ENCODE assay signal across 13 mouse cellular contexts in the genomic region with DNA sequence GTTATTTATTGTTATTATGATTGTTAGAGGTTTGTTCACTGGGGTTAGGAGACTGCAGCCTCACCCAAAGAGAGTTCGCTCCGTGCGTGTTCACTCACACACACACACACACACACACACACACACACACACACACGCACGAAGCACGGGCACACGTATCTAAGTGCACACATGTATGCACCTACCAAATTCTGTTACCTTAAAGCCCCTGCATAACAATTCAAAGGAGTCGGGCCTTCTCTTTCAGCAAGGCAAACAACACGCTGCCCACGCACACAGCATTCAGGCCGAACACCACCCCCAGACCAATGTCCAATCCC. TPM values are rescaled to one million over a fixed set of nuclear protein-coding genes. Genes with fewer than 3 reads are reported as not detected.
DNase-seq lines count a peak whose midpoint lies in the region; ATAC-seq lines count a peak whose summit lies in the region.
"Had no signal": no experiment of that assay in that cellular context is flagged by ENCODE, and none has a peak within 500 bp of the region (broad histone marks: within the 10 kb centered on the region; RNA-seq: fewer than 3 reads in every experiment).

No protein-coding gene starts in this region.

- H3K9me3 ChIP-seq in heart, embryonic 15.5 days (replicated peaks): no peaks in the 10 kb centered on the region
- no peaks in the 10 kb centered on the region for H3K9me3 ChIP-seq in hindbrain, embryonic 16.5 days (ENCODE audit: control insufficient read depth, low read length)
- H3K9me3 ChIP-seq in liver, embryonic 12.5 days (replicated peaks): no peaks in the 10 kb centered on the region

- H3K27ac ChIP-seq in heart, embryonic 15.5 days: no peak overlapping the region
- peak overlapping the region; percentile 76 for H3K27ac ChIP-seq in hindbrain, embryonic 16.5 days (ENCODE audit: low read depth, low read length)
- no peak overlapping the region for H3K27ac ChIP-seq in liver, embryonic 12.5 days

- no peak for DNase-seq in heart, adult 18-20 months
- peak; percentile 38 for DNase-seq in ZHBTc4 (ENCODE audit: low read depth, low spot score)
- DNase-seq in frontal cortex, adult 2 months (ENCODE audit: extremely low spot score in 1 of 2, low spot score in 1 of 2): no peak
- no peak for DNase-seq in urinary bladder, postnatal 36 days (ENCODE audit: low spot score in 2 of 2)
- DNase-seq in gastrocnemius, postnatal 25 days: no peak
- DNase-seq: cerebellum, adult 11 months; layer of hippocampus, adult 9-11 months; thymus, postnatal 36 days had no signal

- no peak overlapping the region for H3K9ac ChIP-seq in heart, embryonic 15.5 days
- peak overlapping the region; percentile 38; the same call in 1 of the 2 replicates for H3K9ac ChIP-seq in hindbrain, embryonic 16.5 days (ENCODE audit: low read depth, low read length)
- no peak overlapping the region for H3K9ac ChIP-seq in liver, embryonic 12.5 days

- no peaks in the 10 kb centered on the region for H3K36me3 ChIP-seq in heart, embryonic 15.5 days
- no peaks in the 10 kb centered on the region for H3K36me3 ChIP-seq in hindbrain, embryonic 16.5 days (ENCODE audit: control insufficient read depth, insufficient read depth, low read length)
- no peaks in the 10 kb centered on the region for H3K36me3 ChIP-seq in liver, embryonic 12.5 days

- H3K4me2 ChIP-seq in heart, embryonic 15.5 days: no peak overlapping the region
- peak overlapping the region; percentile 45 for H3K4me2 ChIP-seq in hindbrain, embryonic 16.5 days (ENCODE audit: low read length)
- peak overlapping the region; percentile 35; the same call in 1 of the 2 replicates for H3K4me2 ChIP-seq in liver, embryonic 12.5 days

- H3K4me1 ChIP-seq in heart, embryonic 15.5 days (replicated peaks): peaks cover 11% of the 10 kb centered on the region
- H3K4me1 ChIP-seq in hindbrain, embryonic 16.5 days (ENCODE audit: control insufficient read depth, insufficient read depth, low read depth, low read length): peaks cover 4% of the 10 kb centered on the region; the same call in 1 of the 2 replicates
- no peaks in the 10 kb centered on the region for H3K4me1 ChIP-seq in liver, embryonic 12.5 days

- H3K4me3 ChIP-seq in heart, embryonic 15.5 days: 0 out of 2 replicates have a peak overlapping the region, but pooled peaks have one; percentile 7
- peak overlapping the region; percentile 29 for H3K4me3 ChIP-seq in hindbrain, embryonic 16.5 days (ENCODE audit: low read length)
- no peak overlapping the region for H3K4me3 ChIP-seq in liver, embryonic 12.5 days

- ATAC-seq in heart, embryonic 15.5 days (replicated peaks; ENCODE audit: insufficient number of reproducible peaks, insufficient read depth, low FRiP score, low read depth): no peak
- ATAC-seq in hindbrain, embryonic 16.5 days: 0 out of 2 replicates have a peak, but pooled peaks have one; percentile 25
- ATAC-seq in liver, embryonic 12.5 days: no peak

- H3K27me3 ChIP-seq in heart, embryonic 15.5 days: peaks cover 94% of the 10 kb centered on the region
- peaks cover 53% of the 10 kb centered on the region for H3K27me3 ChIP-seq in hindbrain, embryonic 16.5 days (replicated peaks; ENCODE audit: control insufficient read depth, insufficient read depth, low read length)
- peaks cover 95% of the 10 kb centered on the region for H3K27me3 ChIP-seq in liver, embryonic 12.5 days (replicated peaks)

- WGBS in heart, embryonic 15.5 days: 17% methylated on average over 11 of the region's 11 CpGs
- 9% methylated on average over 11 of the region's 11 CpGs for WGBS in hindbrain, embryonic 16.5 days
- WGBS in liver, embryonic 12.5 days (ENCODE audit: insufficient replicate concordance): 19% methylated on average over 11 of the region's 11 CpGs

RNA-seq across cellular contexts. Expression of a gene that starts 41.2 kb away (rescaled TPM):
- polyA plus RNA-seq in heart, embryonic 15.5 days (2015; fragmentation: Nextera tagmentation; extraction: Ambion mirVana): 0.52 and 1.7 TPM in 2 replicates
- under 1 TPM in 1 of 2 experiments, not detected in 1; 0.23 TPM for total RNA-seq in heart, adult 18-20 months (2021)
- polyA plus RNA-seq in hindbrain, embryonic 16.5 days (2015; fragmentation: Nextera tagmentation; extraction: Ambion mirVana): 57.7 and 61.2 TPM in 2 replicates
- polyA plus RNA-seq in liver, embryonic 12.5 days (2016; fragmentation: Nextera tagmentation; extraction: Ambion mirVana): 1.3 and 1.9 TPM in 2 replicates
- polyA plus RNA-seq in frontal cortex, adult 2 months (2012; rRNA removed): 0.06 TPM in 1 of 2 replicates, not detected in the other
- 1 to 10 TPM; 3.8 to 4.1 TPM for total RNA-seq in gastrocnemius, postnatal 25 days (2021)
- total RNA-seq: heart, postnatal 25 days; liver, adult 2 months had no signal
- polyA plus RNA-seq: liver, adult 2 months had no signal

Comparison
In these comparisons a context has a peak if more than half of its experiments do, and no peak if none do; other contexts are left out.
1. RNA of a gene that starts 41.2 kb away (polyA plus RNA-seq): 57.7 to 61.2 TPM in hindbrain, embryonic 16.5 days; 1.3 to 1.9 TPM in liver, embryonic 12.5 days, 0.52 to 1.7 TPM in heart, embryonic 15.5 days and 0.06 TPM in frontal cortex, adult 2 months; every median in the first group is over 10 times any median in the second.